Mouse (Mus musculus) neural tube, embryonic 10.5 days (tissue): ENCODE measurements around the gene Cep44.

Experiments used
- DNase-seq: peaks from one replicate; pipeline ENCODE4 v3.0.0-alpha.2; 2017; ENCODE audit warnings: low spot score; ENCODE audit errors: extremely low spot score

Cep44 gene

GRCm38 (mm10) chr8:56550558-56551360 is at the start of gene Cep44, which contains the start of gene Fbxo8:
Gene Cep44, minus strand, starts transcription at chr8:56551047.
Gene Fbxo8, plus strand, starts transcription at chr8:56551090.
- peak; percentile 85 for DNase-seq

GRCm38 (mm10) chr8:56591502-56591901 is 40.7 kb upstream of the Cep44 start:
- no peak for DNase-seq

- DNase-seq, result no peak
Measured at GRCm38 (mm10) chr8:56591084-56591483, 40.2 kb upstream of the Cep44 start.

- no peak for DNase-seq
Measured at GRCm38 (mm10) chr8:56589004-56589403, 38.2 kb upstream of the Cep44 start.

- no peak for DNase-seq
Measured at GRCm38 (mm10) chr8:56582841-56583240, 32.0 kb upstream of the Cep44 start.

GRCm38 (mm10) chr8:56580918-56581317 is 30.1 kb upstream of the Cep44 start:
- no peak for DNase-seq

- DNase-seq, result no peak
Measured at GRCm38 (mm10) chr8:56566856-56567255, 16.0 kb upstream of the Cep44 start.

- DNase-seq, result no peak
Measured at GRCm38 (mm10) chr8:56564399-56565047, 13.7 kb upstream of the Cep44 start.

- no peak for DNase-seq
Measured at GRCm38 (mm10) chr8:56552551-56553103, 1.8 kb upstream of the Cep44 start.

- no peak for DNase-seq
Measured at GRCm38 (mm10) chr8:56552045-56552444, 1.2 kb upstream of the Cep44 start.

GRCm38 (mm10) chr8:56551361-56551852 is 560 bp upstream of the Cep44 start:
- DNase-seq, result no peak

- no peak for DNase-seq
Measured at GRCm38 (mm10) chr8:56547866-56548265, 3.0 kb downstream of the Cep44 start.

GRCm38 (mm10) chr8:56540706-56541105 is 10.1 kb downstream of the Cep44 start:
- no peak for DNase-seq

GRCm38 (mm10) chr8:56530359-56530758 is 20.5 kb downstream of the Cep44 start:
- DNase-seq, result peak; percentile 63

- DNase-seq, result no peak
Measured at GRCm38 (mm10) chr8:56528869-56529268, 22.0 kb downstream of the Cep44 start.

GRCm38 (mm10) chr8:56521051-56521450 is 29.8 kb downstream of the Cep44 start:
- no peak for DNase-seq

- no peak for DNase-seq
Measured at GRCm38 (mm10) chr8:56520249-56520648, 30.6 kb downstream of the Cep44 start.

GRCm38 (mm10) chr8:56518848-56519247 is 32.0 kb downstream of the Cep44 start:
- no peak for DNase-seq

GRCm38 (mm10) chr8:56508952-56509479 is 41.8 kb downstream of the Cep44 start:
- no peak for DNase-seq

- no peak for DNase-seq
Measured at GRCm38 (mm10) chr8:56508318-56508951, 42.4 kb downstream of the Cep44 start.

- DNase-seq, result no peak
Measured at GRCm38 (mm10) chr8:56501911-56502310, 48.9 kb downstream of the Cep44 start.
